Mouse (Mus musculus): Measurements from ENCODE around the gene Sly. TPM values are rescaled to one million over a fixed set of nuclear protein-coding genes. Genes with fewer than 3 reads are reported as not detected.
"Not testable (repeated sequence)": the region's sequence is repeated elsewhere in the genome, so short reads cannot be mapped to it uniquely, and the experiment has no call there.

Gene Sly
- polyA plus RNA-seq (2015; fragmentation: Nextera tagmentation; extraction: Ambion mirVana): not detected in 2 replicates

DNA sequence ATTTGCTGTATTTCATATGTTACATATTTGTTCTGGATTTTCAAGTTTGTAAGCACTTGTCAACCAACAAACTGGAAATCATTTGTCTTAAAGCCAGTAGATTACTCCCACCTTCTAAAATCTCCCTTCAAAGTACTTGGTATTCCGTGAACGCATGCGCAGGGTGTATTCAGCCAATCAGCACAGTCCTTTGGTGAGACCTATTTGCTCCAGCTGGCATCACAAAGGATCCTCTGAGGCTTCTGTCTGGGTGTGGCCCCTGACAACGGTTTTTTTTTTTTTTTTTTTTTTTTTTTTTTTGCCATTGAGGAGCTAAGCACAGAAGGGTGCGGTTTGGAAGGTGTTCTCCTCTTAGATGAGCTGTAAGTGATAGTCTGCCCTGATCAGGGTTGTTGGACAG, at the start of gene Sly:
TSS of gene Sly (plus strand) at position 301 of the 400 bp plus-strand sequence.
- not testable (repeated sequence) for ATAC-seq (replicated peaks; ENCODE audit: extremely low read depth, insufficient read depth, low FRiP score); H3K27ac ChIP-seq (ENCODE audit: low read length); H3K36me3 ChIP-seq (ENCODE audit: control insufficient read depth, insufficient read depth); H3K4me2 ChIP-seq (ENCODE audit: low read depth, low read length); H3K27me3 ChIP-seq (ENCODE audit: control insufficient read depth, insufficient read depth, low read length); H3K4me3 ChIP-seq (ENCODE audit: low read length); H3K4me1 ChIP-seq (ENCODE audit: control insufficient read depth, insufficient read depth, low read length); H3K9ac ChIP-seq (ENCODE audit: low read length); H3K9me3 ChIP-seq (replicated peaks; ENCODE audit: control insufficient read depth, low read length)
- no CpG with 5 or more reads among the region's 5 CpGs for WGBS
